Mouse (Mus musculus) lung, embryonic 14.5 days (tissue): ENCODE results near the gene Shb. TPM values are rescaled to one million over a fixed set of nuclear protein-coding genes. Genes with fewer than 3 reads are reported as not detected.
A peak's percentile ranks its signal among the peaks of the same experiment; 100 is the strongest.
"Not testable (repeated sequence)": the region's sequence is repeated elsewhere in the genome, so short reads cannot be mapped to it uniquely, and the experiment has no call there.

Source experiments
- ATAC-seq: fragments of 200-750 bp; cut with Nextera tagmentation; 2 replicates; pipeline ENCODE4 v1.8.0; 2017; ENCODE audit warnings: mild to moderate bottlenecking, moderate TSS enrichment, moderate library complexity; ENCODE audit not compliant: insufficient read depth
- DNase-seq: peaks from one replicate; pipeline ENCODE4 v3.0.0-alpha.2; 2015
- H3K27ac ChIP-seq: fragments of 300-500 bp; sonication (generic); 2 replicates; pipeline ENCODE4 v1.5.1; 2014; ENCODE audit warnings: low read depth, mild to moderate bottlenecking, moderate library complexity
- H3K27me3 ChIP-seq: fragments of 300-500 bp; sonication (generic); 2 replicates; pipeline ENCODE4 v1.6.1; 2014; ENCODE audit warnings: low read length, control low read depth; ENCODE audit not compliant: insufficient read depth
- H3K36me3 ChIP-seq: fragments of 300-500 bp; sonication (generic); 2 replicates; pipeline ENCODE4 v1.6.1; 2014; ENCODE audit warnings: control low read depth; ENCODE audit not compliant: insufficient read depth
- H3K4me1 ChIP-seq: fragments of 300-500 bp; sonication (generic); 2 replicates; pipeline ENCODE4 v1.6.1; 2014; ENCODE audit warnings: antibody characterized with exemption, control low read depth; ENCODE audit not compliant: insufficient read depth
- H3K4me2 ChIP-seq: fragments of 300-500 bp; sonication (generic); 2 replicates; pipeline ENCODE4 v1.6.1; 2014; ENCODE audit warnings: mild to moderate bottlenecking
- H3K4me3 ChIP-seq: fragments of 300-500 bp; sonication (generic); 2 replicates; pipeline ENCODE4 v1.5.1; 2014; ENCODE audit warnings: low read depth, low read length
- H3K9ac ChIP-seq: fragments of 300-500 bp; sonication (generic); 2 replicates; pipeline ENCODE4 v1.6.1; 2014
- H3K9me3 ChIP-seq: fragments of 300-500 bp; sonication (generic); 2 replicates; pipeline ENCODE4 v1.6.1; 2016; ENCODE audit warnings: low read depth, low read length, control low read depth
- CTCF ChIP-seq: IDR thresholded peaks from 2 replicates; pipeline ENCODE4 v1.5.1; 2016; ENCODE audit warnings: antibody characterized with exemption, low read depth
- WGBS: fragments of 180-500 bp; shearing (Covaris S2); extraction: QIAGEN DNeasy Blood & Tissue Kit; methylation state at CpG from one replicate; pipeline ENCODE4 v1.1.7; 2014; 5-methylcytosine and 5-hydroxymethylcytosine counted together
- polyA plus RNA-seq: library from polyadenylated mRNA; unstranded; fragments of >200 nt; fragmentation: Nextera tagmentation; extraction: Ambion mirVana; gene quantifications from 2 replicates; pipeline ENCODE4 v1.2.1, GENCODE M21; 2014

Shb gene
- polyA plus RNA-seq, 1 experiment from 2014 or later, result 10.6 TPM

- no peak overlapping the region for H3K27ac ChIP-seq
- no peaks in the 10 kb centered on the region for H3K9me3 ChIP-seq
- no peaks in the 10 kb centered on the region for H3K4me1 ChIP-seq
- H3K4me3 ChIP-seq, result no peak overlapping the region
- ATAC-seq (no peak), DNase-seq (no peak)
- H3K9ac ChIP-seq, result no peak overlapping the region
- TF ChIP-seq CTCF, result no peak
- H3K36me3 ChIP-seq, result peaks cover 26% of the 10 kb centered on the region
- WGBS, result 84% methylated on average over 5 of the region's 5 CpGs
- no peaks in the 10 kb centered on the region for H3K27me3 ChIP-seq
- H3K4me2 ChIP-seq, result no peak overlapping the region
These were observed 138.6 kb downstream of the Shb start for GRCm38 (mm10) chr4:45393658-45394057.

- 63% methylated on average over 8 of the region's 8 CpGs for WGBS
- H3K9me3 ChIP-seq, result no peaks in the 10 kb centered on the region
- no peak overlapping the region for H3K9ac ChIP-seq
- no peaks in the 10 kb centered on the region for H3K4me1 ChIP-seq
- H3K27ac ChIP-seq, result no peak overlapping the region
- no peak for TF ChIP-seq CTCF
- ATAC-seq (no peak), DNase-seq (no peak)
- peaks cover 19% of the 10 kb centered on the region for H3K36me3 ChIP-seq
- no peak overlapping the region for H3K4me3 ChIP-seq
- no peaks in the 10 kb centered on the region for H3K27me3 ChIP-seq
- no peak overlapping the region for H3K4me2 ChIP-seq
These were observed 139.3 kb downstream of the Shb start for GRCm38 (mm10) chr4:45392994-45393393.

- no peak for TF ChIP-seq CTCF
- Histone ChIP-seq H3K9ac (no peak overlapping the region), H3K27ac (no peak overlapping the region), H3K4me1 (no peaks in the 10 kb centered on the region), H3K9me3 (no peaks in the 10 kb centered on the region), H3K4me3 (no peak overlapping the region), H3K4me2 (no peak overlapping the region), H3K36me3 (peaks cover 16% of the 10 kb centered on the region), H3K27me3 (no peaks in the 10 kb centered on the region)
- ATAC-seq (no peak), DNase-seq (no peak)
- WGBS, result 45% methylated on average over 11 of the region's 11 CpGs
These were observed 139.7 kb downstream of the Shb start for GRCm38 (mm10) chr4:45392572-45392971.

- Histone ChIP-seq H3K9ac (no peak overlapping the region), H3K4me1 (no peaks in the 10 kb centered on the region), H3K36me3 (peaks cover 11% of the 10 kb centered on the region), H3K9me3 (no peaks in the 10 kb centered on the region), H3K4me3 (no peak overlapping the region), H3K4me2 (no peak overlapping the region), H3K27me3 (no peaks in the 10 kb centered on the region), H3K27ac (no peak overlapping the region)
- no peak for ATAC-seq
- TF ChIP-seq CTCF, result peak; percentile 45
- WGBS, result 75% methylated on average over 4 of the region's 4 CpGs
- DNase-seq, result no peak
These were observed 140.2 kb downstream of the Shb start for GRCm38 (mm10) chr4:45392099-45392498.

GRCm38 (mm10) chr4:45387296-45387695, 145.0 kb downstream of the Shb start:
- WGBS, result 92% methylated on average over 5 of the region's 5 CpGs
- H3K4me3 ChIP-seq, H3K9ac ChIP-seq, ATAC-seq, H3K27me3 ChIP-seq, H3K4me2 ChIP-seq, H3K36me3 ChIP-seq, H3K4me1 ChIP-seq, H3K9me3 ChIP-seq, H3K27ac ChIP-seq, DNase-seq: not testable (repeated sequence)

GRCm38 (mm10) chr4:45382133-45382532, 150.1 kb downstream of the Shb start:
- H3K36me3 ChIP-seq, ATAC-seq, H3K4me2 ChIP-seq, H3K9ac ChIP-seq, H3K4me3 ChIP-seq, H3K4me1 ChIP-seq, H3K27me3 ChIP-seq, H3K27ac ChIP-seq, H3K9me3 ChIP-seq: not testable (repeated sequence)
- WGBS, result 44% methylated on average over 2 of the region's 2 CpGs
- DNase-seq, result peak; percentile 36

- H3K4me3 ChIP-seq, ATAC-seq: not testable (repeated sequence)
- WGBS, result 84% methylated on average over 10 of the region's 10 CpGs
These were observed 151.2 kb downstream of the Shb start for GRCm38 (mm10) chr4:45380903-45381580.

GRCm38 (mm10) chr4:45376573-45376972, 155.7 kb downstream of the Shb start:
- DNase-seq (no peak), ATAC-seq (no peak)
- WGBS, result 82% methylated on average over 4 of the region's 4 CpGs
- no peak overlapping the region for H3K4me2 ChIP-seq
- no peaks in the 10 kb centered on the region for H3K27me3 ChIP-seq
- H3K27ac ChIP-seq, result no peak overlapping the region
- peaks cover 46% of the 10 kb centered on the region for H3K36me3 ChIP-seq
- no peaks in the 10 kb centered on the region for H3K4me1 ChIP-seq
- H3K9ac ChIP-seq, result no peak overlapping the region
- TF ChIP-seq CTCF, result no peak
- no peaks in the 10 kb centered on the region for H3K9me3 ChIP-seq
- no peak overlapping the region for H3K4me3 ChIP-seq

More at GRCm38 (mm10) chr4:45380903-45381580, 151.2 kb downstream of the Shb start:
- not testable (repeated sequence) for H3K4me2 ChIP-seq, H3K27me3 ChIP-seq, DNase-seq, H3K27ac ChIP-seq, H3K4me1 ChIP-seq, H3K9me3 ChIP-seq, H3K9ac ChIP-seq
- peaks cover 13% of the 10 kb centered on the region; the same call in 1 of the 2 replicates for H3K36me3 ChIP-seq
